Mouse (Mus musculus) 416B (cell line): ENCODE data around the gene Vmn1r116.
"Not testable (repeated sequence)": the region's sequence is repeated elsewhere in the genome, so short reads cannot be mapped to it uniquely, and the experiment has no call there.

Source experiments
- DNase-seq: peaks from one replicate; pipeline ENCODE4 v3.0.0; 2011; ENCODE audit warnings: low read depth

The Vmn1r116 gene

DNA sequence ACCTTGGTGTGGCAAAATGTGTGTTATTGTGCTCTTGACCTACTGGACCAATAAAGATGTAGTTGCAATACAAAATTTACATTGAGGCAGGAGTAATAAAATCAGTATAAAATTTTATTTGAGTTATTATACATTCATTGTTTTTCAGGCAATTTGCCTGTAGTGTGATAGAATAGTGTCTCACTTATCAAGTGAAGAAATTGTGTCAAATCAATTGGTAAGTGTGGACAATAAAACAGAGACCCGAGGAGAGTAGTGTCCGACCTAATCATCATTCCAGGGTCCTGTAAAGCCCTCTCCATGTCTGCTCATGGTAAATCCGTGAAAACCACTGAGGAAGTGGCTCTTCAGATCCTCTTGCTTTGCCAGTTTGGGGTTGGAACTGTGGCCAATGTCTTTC, at the start of gene Vmn1r116:
Gene Vmn1r116 (plus strand): TSS at position 301 of the 400 bp plus-strand sequence.
- not testable (repeated sequence) for DNase-seq

DNA sequence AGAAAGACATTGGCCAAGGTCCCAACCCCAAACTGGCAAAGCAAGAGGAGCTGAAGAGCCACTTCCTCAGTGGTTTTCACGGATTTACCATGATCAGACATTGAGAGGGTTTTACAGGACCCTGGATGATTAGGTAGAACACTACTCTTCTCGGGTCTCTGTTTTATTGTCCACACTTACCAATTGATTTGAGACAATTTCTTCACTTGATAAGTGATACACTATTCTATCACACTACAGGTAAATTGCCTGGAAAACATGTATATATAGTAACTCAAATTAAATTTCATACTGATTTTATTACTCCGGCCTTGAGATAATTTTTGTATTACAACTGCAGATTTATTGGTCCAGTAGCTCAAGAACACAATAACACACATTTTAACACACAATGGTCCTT, 27.2 kb upstream of the Vmn1r116 start, which contains the start of gene Vmn1r115:
Gene Vmn1r115 (minus strand): TSS at position 101 of the 400 bp plus-strand sequence.
- not testable (repeated sequence) for DNase-seq

- not testable (repeated sequence) for DNase-seq
Measured at GRCm38 (mm10) chr7:20884021-20884420, 12.0 kb downstream of the Vmn1r116 start, which contains the start of gene Vmn1r117. Gene Vmn1r117 (minus strand): TSS chr7:20884121.

GRCm38 (mm10) chr7:20912247-20912646, 40.2 kb downstream of the Vmn1r116 start, which contains the start of gene Vmn1r118:
Gene Vmn1r118 (minus strand): TSS chr7:20912347.
- not testable (repeated sequence) for DNase-seq
